Mouse (Mus musculus) fat pad, adult 2 months (tissue): ENCODE data around the gene Gm17720.

Experiments
- DNase-seq: peaks from one replicate; pipeline ENCODE4 v3.0.0-alpha.2; 2011; ENCODE audit warnings: low read depth, low spot score; ENCODE audit errors: extremely low read depth

The Gm17720 gene

GRCm38 (mm10) chr8:110102653-110103052, at the start of gene Gm17720:
TSS of gene Gm17720 (minus strand) at chr8:110102753.
- DNase-seq: no peak

GRCm38 (mm10) chr8:110145538-110145937, 43.0 kb upstream of the Gm17720 start:
- DNase-seq: no peak

GRCm38 (mm10) chr8:110140770-110141169, 38.2 kb upstream of the Gm17720 start:
- no peak for DNase-seq

DNA sequence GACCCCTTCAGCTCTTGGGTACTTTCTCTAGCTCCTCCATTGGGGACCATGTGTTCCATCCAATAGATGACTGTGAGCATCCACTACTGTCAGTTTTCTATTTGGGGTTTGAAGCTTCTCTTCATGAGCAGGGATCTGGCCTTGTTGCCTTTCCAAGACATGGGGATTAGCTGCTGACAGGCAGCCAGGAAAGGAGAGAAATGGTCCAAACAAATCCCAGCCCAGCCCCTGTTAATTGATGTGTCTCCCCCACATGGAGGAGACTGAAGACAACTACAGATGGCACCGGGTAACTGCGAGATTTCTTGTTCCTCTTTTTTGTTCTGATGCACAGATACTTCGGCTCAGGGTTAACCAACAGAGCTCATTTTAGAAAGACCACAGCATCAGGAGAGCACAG, 37.6 kb upstream of the Gm17720 start:
- no peak for DNase-seq

- no peak for DNase-seq
Measured at GRCm38 (mm10) chr8:110135515-110135914, 33.0 kb upstream of the Gm17720 start.

- no peak for DNase-seq
Measured at GRCm38 (mm10) chr8:110134236-110134635, 31.7 kb upstream of the Gm17720 start.

DNA sequence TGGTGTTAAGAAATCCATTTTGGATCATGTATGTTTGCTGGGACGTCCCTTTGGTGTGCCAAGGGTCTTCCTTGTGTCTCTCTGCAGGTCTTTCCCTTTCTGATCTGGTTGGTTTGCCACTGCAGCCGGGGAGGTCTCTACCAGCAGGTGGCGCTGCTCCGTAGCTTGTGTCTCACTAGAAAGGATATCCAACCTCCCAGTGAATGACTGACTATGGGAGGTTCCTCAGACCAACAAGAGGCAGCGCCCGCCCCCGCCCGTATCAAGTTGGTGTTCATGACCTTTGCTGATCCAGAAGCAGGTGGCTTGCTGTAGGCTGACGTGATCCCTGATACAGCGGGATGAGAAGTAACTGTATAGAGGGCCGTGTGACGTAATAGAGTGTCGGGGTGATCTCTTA, 28.0 kb upstream of the Gm17720 start:
- no peak for DNase-seq

DNA sequence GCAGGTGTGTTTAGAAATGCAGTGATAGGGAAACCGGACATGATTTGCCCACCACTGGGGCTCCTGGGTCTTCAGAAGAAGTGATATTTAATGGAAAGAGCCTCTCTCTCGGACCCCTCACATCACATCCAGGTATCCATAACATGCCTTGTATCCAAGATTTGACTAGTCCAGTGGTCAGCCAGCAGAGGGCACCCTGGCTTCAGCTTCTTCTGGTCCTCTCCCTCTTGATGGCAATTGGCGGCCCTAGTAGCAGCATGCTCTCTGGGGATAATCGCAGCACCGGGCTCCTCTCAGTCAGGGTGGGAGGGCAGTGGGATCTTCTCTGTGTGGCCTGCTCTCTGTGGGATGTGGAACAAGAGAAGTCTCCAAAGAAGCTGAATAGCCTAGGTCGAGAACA, 17.2 kb upstream of the Gm17720 start:
- DNase-seq: no peak

DNA sequence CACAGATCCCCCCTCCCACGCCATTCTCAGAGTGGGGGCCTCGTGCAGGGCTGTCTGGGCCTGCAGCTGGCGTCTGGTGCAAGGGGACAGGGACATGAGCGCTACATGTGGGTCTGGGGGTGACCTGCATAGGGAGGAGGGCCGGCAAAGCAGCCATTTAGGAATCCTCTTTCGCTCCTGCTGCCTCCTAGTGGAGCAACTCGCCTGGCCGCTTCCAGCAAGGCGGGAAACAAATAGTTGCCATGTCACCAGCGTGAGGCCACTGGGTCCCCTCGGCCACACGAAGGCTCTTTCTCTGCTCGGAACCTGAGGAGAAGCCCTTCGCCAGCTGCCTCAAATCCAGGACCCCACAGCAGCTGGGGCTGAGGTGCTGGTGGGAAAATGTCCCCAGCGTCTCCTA, 877 bp downstream of the Gm17720 start:
- no peak for DNase-seq

DNA sequence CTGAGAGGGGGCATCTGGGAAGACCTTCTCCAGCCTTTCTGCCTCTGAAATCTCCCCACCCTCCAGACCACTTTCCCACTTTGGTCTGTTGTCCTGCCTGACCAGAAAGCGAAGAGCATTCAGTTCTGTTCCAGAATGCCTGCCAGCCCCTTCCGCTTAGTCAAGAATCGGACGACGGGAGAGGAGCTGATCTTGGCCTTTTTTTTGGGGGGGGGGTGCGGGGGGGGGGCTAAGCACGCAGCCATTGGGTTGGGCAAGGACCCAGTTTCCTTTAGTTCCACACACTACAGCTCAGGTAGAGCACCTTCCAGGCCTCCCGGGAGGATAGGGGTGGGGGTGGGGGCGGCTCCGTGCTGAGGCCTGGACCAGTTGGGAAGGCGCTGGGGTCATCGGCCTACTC, 1.6 kb downstream of the Gm17720 start, which contains the start of gene Gm21964:
Gene Gm21964, plus strand, starts transcription at position 301 of the 400 bp plus-strand sequence.
- DNase-seq: no peak

DNA sequence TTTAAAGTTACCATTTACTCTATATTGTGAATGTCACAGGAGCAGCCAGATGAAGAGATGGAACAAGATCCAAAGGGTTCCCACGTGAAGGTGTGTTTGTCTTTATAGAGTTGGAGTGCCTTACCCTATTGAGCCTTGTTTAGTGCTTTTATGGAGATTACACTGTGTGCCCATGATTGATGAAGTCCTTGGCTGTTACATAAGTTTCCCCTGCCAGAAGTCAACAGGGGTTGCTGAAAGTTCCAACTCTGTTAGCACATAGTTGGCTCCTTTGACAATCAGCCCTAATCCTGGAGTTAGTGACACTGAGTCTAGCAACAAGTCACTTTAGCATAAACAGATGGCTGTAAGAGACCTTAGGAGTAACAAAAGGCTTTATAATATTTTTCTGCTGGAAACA, 10.7 kb downstream of the Gm17720 start:
- DNase-seq: peak; percentile 45

DNA sequence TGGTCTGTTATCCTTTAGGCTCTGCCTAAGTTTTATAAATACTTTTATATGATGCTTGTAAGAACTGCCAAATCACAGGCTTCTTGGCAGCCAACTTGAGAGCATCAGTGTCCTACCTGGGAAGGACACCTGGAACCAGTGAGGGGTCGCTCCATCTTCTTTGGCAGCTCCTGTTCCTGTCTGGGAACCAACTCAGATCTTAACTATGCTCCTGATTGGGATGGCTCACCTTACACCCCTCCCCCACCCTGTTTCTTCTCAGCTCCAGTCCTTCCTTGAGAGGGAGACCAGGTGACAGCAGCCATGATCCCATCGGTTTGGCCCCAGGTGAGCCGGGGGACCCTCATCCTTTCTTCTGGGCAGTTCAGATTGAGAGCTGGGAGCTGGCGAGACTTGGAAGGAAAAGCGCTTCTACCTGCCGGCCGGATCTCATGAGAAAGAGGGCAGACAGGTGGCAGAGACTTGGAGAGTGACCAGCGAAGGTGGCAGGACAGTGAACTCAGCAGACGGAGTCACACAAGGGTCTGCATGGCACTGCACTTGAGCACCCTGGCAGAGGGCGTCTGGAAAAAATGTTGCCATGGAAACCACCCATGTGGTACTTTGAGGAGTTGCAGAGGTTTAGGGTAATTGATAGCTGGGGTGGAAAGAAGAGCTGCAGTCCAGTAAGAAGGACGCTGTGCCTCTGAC, 20.0 kb downstream of the Gm17720 start:
- no peak for DNase-seq

- DNase-seq: no peak
Measured at GRCm38 (mm10) chr8:110079282-110080221, 23.0 kb downstream of the Gm17720 start, which contains the start of gene Zfp612. TSS of gene Zfp612 (plus strand) at chr8:110079746.

- DNase-seq: no peak
Measured at GRCm38 (mm10) chr8:110074496-110074895, 28.1 kb downstream of the Gm17720 start.

- DNase-seq: no peak
Measured at GRCm38 (mm10) chr8:110071600-110071999, 31.0 kb downstream of the Gm17720 start.

- DNase-seq: no peak
Measured at GRCm38 (mm10) chr8:110069706-110070105, 32.8 kb downstream of the Gm17720 start.

GRCm38 (mm10) chr8:110065676-110066075, 36.9 kb downstream of the Gm17720 start:
- DNase-seq: no peak

GRCm38 (mm10) chr8:110064606-110065365, 37.8 kb downstream of the Gm17720 start:
- no peak for DNase-seq

DNA sequence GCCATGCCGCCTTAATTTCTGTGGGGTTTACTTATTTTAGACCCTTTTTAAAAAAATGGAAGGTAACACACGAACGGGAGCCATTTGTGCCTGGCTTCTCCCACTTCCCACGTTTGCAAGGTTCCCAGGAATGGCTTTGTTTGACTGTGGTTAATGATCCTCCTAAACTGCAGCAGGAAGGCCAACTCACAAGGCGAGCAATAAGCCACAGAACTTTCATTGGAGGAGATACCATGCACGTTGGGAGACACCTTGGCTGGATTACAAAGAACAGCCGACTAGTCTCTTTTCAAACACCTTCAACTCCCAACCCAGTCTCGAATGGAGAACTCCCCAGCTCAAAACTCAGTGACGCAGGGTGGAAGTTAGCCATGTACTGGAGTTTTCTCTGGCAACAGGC, 38.4 kb downstream of the Gm17720 start:
- no peak for DNase-seq

DNA sequence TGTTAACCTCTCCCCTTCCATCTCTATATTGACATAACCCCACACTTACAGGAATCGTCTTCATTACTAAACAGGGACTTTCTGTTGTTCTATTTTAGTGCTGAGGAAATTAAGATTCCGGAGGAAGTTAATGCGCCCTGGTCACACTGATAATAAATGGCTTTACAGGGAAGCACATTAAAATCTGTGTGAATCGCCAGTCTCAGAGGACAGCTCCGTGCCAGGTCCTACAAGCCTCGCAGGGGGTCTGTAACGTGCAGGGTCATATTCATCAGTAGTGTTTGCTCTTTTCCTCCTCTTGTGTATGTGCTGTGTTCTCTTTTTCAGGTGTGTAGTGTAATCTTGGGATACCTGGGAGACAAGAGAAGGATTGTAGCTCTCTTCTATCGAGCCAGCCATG, 44.3 kb downstream of the Gm17720 start:
- no peak for DNase-seq

DNA sequence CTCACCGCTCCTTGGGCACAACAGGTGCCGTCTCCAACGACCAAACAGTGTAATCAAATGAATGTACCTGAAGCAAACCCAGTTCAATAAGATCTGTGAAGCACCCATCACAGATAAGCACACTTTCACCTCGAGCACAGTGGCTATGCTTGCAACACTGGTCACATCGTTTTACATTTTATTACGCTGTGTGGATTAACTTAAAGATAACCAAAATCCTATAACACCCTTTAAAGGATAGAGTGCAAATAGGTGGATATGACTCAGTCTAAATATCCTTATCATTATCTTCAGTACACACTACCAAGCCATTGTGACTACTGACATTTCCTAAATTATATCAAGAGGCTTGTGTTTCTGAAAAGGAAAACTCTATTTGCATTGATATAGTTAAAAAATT, 51.3 kb downstream of the Gm17720 start:
- no peak for DNase-seq
